Mouse (Mus musculus) mesoderm, embryonic 11.5 days (tissue): Measurements from ENCODE around the gene Gm8094.
"Not testable (repeated sequence)": the region's sequence is repeated elsewhere in the genome, so short reads cannot be mapped to it uniquely, and the experiment has no call there.

ENCODE experiments used
- DNase-seq: peaks from one replicate; pipeline ENCODE4 v3.0.0-alpha.2; 2012; ENCODE audit warnings: low read depth, low spot score

Gene Gm8094

DNA sequence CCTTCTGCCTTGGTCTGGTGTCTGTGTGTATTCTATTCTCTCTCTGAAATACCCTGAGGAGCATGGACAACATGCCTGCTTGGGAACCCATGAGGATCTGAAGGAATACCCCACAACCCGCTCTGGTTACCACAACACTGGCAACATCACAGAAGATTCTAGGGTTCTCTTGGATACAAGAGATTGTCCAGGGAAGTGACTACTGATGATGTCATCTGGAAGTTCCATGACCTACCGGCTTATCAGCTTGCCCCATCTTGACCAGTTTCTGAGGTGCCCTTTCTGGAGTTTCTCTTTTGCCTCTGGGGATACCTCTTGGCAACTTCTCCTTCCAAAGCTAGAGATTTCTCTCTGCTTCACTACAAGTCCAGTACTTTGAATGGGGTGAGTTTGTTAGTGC lies at the start of gene Gm8094:
Gene Gm8094, minus strand, starts transcription at position 101 of the 400 bp plus-strand sequence.
- not testable (repeated sequence) for DNase-seq

DNA sequence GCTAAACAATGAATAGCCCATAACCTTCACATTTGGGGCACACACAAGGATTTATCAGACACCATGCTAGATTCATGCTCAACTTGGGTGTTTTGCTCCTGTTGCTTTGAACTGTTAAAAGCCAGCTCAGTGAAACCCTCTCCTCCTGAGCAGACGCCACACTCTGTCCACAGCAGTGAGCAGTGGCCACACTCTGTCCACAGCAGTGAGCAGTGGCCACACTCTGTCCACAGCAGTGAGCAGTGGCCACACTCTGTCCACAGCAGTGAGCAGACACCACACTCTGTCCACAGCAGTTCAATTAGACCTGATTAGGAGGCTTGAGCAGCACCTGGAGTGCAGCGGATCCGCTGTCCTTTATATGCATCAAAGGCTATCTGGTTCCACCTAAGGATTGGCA lies 43.2 kb upstream of the Gm8094 start:
- DNase-seq: not testable (repeated sequence)

DNA sequence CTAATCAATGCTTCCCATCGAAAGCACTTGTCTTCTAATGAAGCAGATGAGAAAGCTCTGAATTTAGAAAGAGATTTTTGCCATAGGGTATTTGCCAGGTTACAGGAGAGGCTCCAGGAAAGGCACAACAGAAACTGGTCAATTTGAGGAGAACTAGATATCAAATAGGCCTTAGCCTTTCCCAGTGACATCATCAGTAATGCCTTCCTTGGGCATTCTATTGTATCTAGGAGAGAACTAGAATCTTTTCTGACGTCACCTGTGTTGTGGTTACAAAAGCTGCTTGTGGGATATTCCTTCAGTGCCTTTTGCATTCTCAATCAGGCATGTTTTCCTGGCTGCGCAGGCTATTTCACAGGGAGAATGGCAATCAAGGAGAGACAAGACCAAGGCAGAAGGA lies 23.9 kb upstream of the Gm8094 start, which contains the start of gene Gm8104:
Gene Gm8104, plus strand, starts transcription at position 301 of the 400 bp plus-strand sequence.
- DNase-seq: not testable (repeated sequence)

DNA sequence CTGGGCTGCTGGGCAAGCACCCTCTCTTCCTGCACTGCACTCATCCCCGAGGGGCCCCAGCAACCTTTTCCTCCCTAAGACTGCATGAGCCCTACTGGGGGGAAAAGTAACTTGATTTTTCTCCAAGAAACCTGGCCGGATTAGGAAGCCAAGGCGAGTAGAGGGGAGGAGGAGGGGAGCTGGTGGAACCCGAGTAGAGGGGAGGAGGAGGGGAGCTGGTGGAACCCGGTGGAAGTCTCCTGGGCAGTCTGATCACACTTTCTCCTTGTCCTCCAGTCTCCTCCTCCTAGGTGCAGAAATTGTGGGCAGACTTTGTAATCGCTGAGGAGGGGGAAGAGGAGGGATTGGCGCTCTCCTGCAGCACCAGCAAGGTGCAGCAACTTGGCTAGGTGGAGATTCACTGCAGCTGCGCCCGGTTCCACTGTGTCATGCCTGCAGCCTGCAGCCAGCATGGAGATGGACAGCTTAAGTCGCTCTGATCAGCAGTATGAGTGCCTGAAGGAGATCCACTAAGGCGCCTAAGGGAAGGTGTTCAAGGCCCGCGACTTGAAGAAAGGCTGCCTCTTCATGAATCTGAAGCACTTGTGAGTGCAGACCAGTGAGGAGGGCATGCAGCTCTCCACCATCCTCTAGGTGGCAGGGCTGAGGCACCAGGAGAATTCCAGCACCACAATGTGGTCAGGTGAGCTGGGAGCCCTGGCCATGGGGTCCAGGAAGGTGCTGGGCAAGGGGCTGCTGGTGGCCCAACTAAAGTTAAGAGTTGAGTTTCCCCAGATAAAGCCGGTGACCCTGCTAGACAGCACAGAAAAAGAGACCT lies 12.9 kb upstream of the Gm8094 start:
- not testable (repeated sequence) for DNase-seq

DNA sequence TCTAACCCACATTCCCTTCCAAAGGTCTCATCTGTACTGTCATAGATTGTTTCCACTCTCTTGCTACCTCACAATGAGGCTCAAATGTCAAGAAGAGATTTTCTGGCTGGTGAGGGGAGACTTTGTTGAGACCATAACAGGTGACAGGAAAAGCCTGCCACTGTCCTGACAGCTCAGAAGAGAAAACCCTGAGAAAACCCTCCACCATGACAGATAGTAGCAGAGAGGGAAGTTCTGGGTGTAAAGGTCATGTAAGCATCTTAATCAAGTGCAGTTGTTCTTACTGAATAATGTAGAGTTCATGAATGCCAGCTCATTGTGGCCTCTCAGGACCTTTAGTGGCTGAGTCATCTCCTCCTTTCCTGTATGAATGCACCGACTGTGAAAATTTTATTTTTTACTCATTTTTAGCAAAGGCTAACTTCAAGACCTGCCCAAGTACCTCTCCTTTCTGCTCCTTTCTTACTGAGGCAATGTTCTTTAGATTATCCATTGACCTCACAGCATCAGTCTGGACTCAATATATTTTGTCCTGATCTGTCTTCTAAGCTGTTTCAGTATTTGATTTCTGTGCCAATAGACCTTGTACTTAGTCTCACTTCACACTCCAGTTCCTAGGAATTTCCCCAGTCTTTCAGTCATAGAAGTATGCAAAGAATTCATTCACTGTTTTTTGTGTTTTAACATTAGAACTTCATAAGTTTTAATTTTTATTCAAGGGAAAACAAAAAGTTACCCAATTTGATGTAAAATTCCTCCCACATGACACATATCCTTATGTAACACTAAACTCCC lies 8.7 kb upstream of the Gm8094 start:
- DNase-seq: not testable (repeated sequence)

DNA sequence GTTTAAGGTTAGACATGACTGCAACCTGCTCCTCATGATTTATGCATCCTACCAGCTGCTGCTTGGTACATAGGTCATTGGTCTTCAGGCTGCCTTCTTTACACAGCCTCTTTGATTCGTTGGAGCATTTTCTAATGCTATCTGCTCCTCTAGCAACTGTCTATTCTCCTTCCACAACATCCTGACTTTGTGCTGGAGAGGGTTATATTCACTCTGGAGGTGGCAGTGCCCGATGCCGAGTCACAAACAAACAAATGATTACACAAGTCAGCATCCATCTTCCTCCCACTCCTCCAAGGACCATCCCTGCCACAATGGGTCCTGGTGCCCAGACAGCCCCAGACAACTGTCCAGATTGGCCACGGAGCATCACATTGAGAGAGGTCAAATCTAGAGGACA lies 16.3 kb downstream of the Gm8094 start:
- DNase-seq: not testable (repeated sequence)

DNA sequence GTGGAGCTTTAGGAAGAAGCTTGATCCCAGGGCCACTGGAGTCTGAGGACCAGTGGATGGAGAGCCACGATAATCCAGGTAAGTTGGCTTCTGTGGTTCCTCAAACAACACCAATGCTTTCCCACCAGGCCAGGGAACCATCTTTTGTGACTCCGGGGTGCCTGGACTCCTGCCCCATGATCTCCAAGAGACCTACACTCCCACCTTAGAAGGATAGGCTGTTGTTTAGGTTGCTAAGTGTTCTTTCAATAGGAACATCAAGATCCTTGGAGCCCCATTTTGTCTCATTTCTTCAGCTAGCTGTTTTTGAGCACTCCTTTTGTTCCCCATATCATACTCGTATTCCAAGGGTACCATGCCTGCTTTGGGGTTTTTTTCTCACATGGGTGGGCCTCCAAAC lies 18.4 kb downstream of the Gm8094 start:
- DNase-seq: not testable (repeated sequence)
